Mouse (Mus musculus) midbrain, embryonic 12.5 days (tissue): ENCODE measurements around the gene Mturn. TPM values are rescaled to one million over a fixed set of nuclear protein-coding genes. Genes with fewer than 3 reads are reported as not detected.

Experiments used
- ATAC-seq: fragments of 200-750 bp; cut with Nextera tagmentation; 2 replicates; pipeline ENCODE4 v1.8.0; 2017; ENCODE audit warnings: low read depth, moderate TSS enrichment, moderate library complexity; ENCODE audit not compliant: low FRiP score
- H3K27ac ChIP-seq: fragments of 300-500 bp; sonication (generic); replicated peaks from 2 replicates; pipeline ENCODE4 v1.5.1; 2016; ENCODE audit warnings: mild to moderate bottlenecking
- H3K27me3 ChIP-seq: fragments of 300-500 bp; sonication (generic); 2 replicates; pipeline ENCODE4 v1.6.1; 2016; ENCODE audit warnings: mild to moderate bottlenecking
- H3K36me3 ChIP-seq: fragments of 300-500 bp; sonication (generic); 2 replicates; pipeline ENCODE4 v1.6.1; 2016
- H3K4me1 ChIP-seq: fragments of 300-500 bp; sonication (generic); 2 replicates; pipeline ENCODE4 v1.6.1; 2016
- H3K4me2 ChIP-seq: fragments of 300-500 bp; sonication (generic); replicated peaks from 2 replicates; pipeline ENCODE4 v1.6.1; 2016; ENCODE audit warnings: mild to moderate bottlenecking, moderate library complexity
- H3K4me3 ChIP-seq: fragments of 300-500 bp; sonication (generic); 2 replicates; pipeline ENCODE4 v1.5.1; 2016; ENCODE audit warnings: mild to moderate bottlenecking
- H3K9ac ChIP-seq: fragments of 300-500 bp; sonication (generic); replicated peaks from 2 replicates; pipeline ENCODE4 v1.6.1; 2016; ENCODE audit warnings: mild to moderate bottlenecking, moderate library complexity
- H3K9me3 ChIP-seq: fragments of 300-500 bp; sonication (generic); 2 replicates; pipeline ENCODE4 v1.6.1; 2016; ENCODE audit warnings: mild to moderate bottlenecking
- WGBS: fragments of 180-500 bp; shearing (Covaris S2); methylation state at CpG from one replicate; pipeline ENCODE4 v1.1.7; 2016; 5-methylcytosine and 5-hydroxymethylcytosine counted together
- polyA plus RNA-seq: library from polyadenylated mRNA; unstranded; fragments of >200 nt; fragmentation: Nextera tagmentation; extraction: Ambion mirVana; gene quantifications from 2 replicates; pipeline ENCODE4 v1.2.1, GENCODE M21; 2016

The Mturn gene
- polyA plus RNA-seq, 1 experiment from 2014 or later: 60.4 TPM

- no peak overlapping the region for H3K27ac ChIP-seq
- H3K4me1 ChIP-seq: peaks cover 8% of the 10 kb centered on the region
- no peaks in the 10 kb centered on the region for H3K27me3 ChIP-seq
- no peaks in the 10 kb centered on the region for H3K9me3 ChIP-seq
- 31% methylated on average over 13 of the region's 14 CpGs for WGBS
- H3K36me3 ChIP-seq: no peaks in the 10 kb centered on the region
- ATAC-seq: no peak
- H3K9ac ChIP-seq: no peak overlapping the region
- H3K4me3 ChIP-seq: no peak overlapping the region
- no peak overlapping the region for H3K4me2 ChIP-seq
These were observed 38.4 kb downstream of the Mturn start for GRCm38 (mm10) chr6:54719686-54720310.

- no peak for ATAC-seq
- H3K4me1 ChIP-seq: peaks cover 8% of the 10 kb centered on the region
- H3K36me3 ChIP-seq: no peaks in the 10 kb centered on the region
- 86% methylated on average over 9 of the region's 9 CpGs for WGBS
- H3K4me3 ChIP-seq: no peak overlapping the region
- H3K9ac ChIP-seq: no peak overlapping the region
- no peak overlapping the region for H3K4me2 ChIP-seq
- no peaks in the 10 kb centered on the region for H3K27me3 ChIP-seq
- 0 out of 2 replicates have a peak overlapping the region, but pooled peaks have one; percentile 20 for H3K27ac ChIP-seq
- no peaks in the 10 kb centered on the region for H3K9me3 ChIP-seq
These were observed 39.3 kb downstream of the Mturn start for GRCm38 (mm10) chr6:54720512-54721251.

GRCm38 (mm10) chr6:54721252-54721635, 39.8 kb downstream of the Mturn start:
- H3K27ac ChIP-seq: no peak overlapping the region
- no peak overlapping the region for H3K4me3 ChIP-seq
- H3K4me1 ChIP-seq: peaks cover 8% of the 10 kb centered on the region
- H3K4me2 ChIP-seq: no peak overlapping the region
- no peaks in the 10 kb centered on the region for H3K27me3 ChIP-seq
- H3K9ac ChIP-seq: no peak overlapping the region
- no peaks in the 10 kb centered on the region for H3K36me3 ChIP-seq
- H3K9me3 ChIP-seq: no peaks in the 10 kb centered on the region
- no peak for ATAC-seq
- WGBS: 90% methylated on average over 4 of the region's 4 CpGs

- Histone ChIP-seq H3K9me3 (no peaks in the 10 kb centered on the region), H3K36me3 (no peaks in the 10 kb centered on the region), H3K27ac (no peak overlapping the region), H3K27me3 (no peaks in the 10 kb centered on the region), H3K9ac (no peak overlapping the region), H3K4me1 (no peaks in the 10 kb centered on the region), H3K4me2 (no peak overlapping the region), H3K4me3 (no peak overlapping the region)
- no peak for ATAC-seq
- WGBS: 88% methylated on average over 6 of the region's 6 CpGs
These were observed 44.9 kb downstream of the Mturn start for GRCm38 (mm10) chr6:54726309-54726708.

GRCm38 (mm10) chr6:54726796-54727195, 45.4 kb downstream of the Mturn start:
- WGBS: 91% methylated on average over 6 of the region's 6 CpGs
- no peak overlapping the region for H3K9ac ChIP-seq
- H3K27me3 ChIP-seq: no peaks in the 10 kb centered on the region

GRCm38 (mm10) chr6:54727416-54727815, 46.0 kb downstream of the Mturn start:
- H3K27me3 ChIP-seq: no peaks in the 10 kb centered on the region
- no peak overlapping the region for H3K27ac ChIP-seq
- 87% methylated on average over 5 of the region's 5 CpGs for WGBS
- no peak overlapping the region for H3K4me3 ChIP-seq
- no peaks in the 10 kb centered on the region for H3K36me3 ChIP-seq
- ATAC-seq: no peak
- H3K4me2 ChIP-seq: no peak overlapping the region
- H3K9ac ChIP-seq: no peak overlapping the region
- H3K4me1 ChIP-seq: no peaks in the 10 kb centered on the region
- no peaks in the 10 kb centered on the region for H3K9me3 ChIP-seq

More at GRCm38 (mm10) chr6:54726796-54727195, 45.4 kb downstream of the Mturn start:
- ATAC-seq: no peak
- no peaks in the 10 kb centered on the region for H3K4me1 ChIP-seq
- no peak overlapping the region for H3K4me2 ChIP-seq
- H3K4me3 ChIP-seq: no peak overlapping the region
- no peak overlapping the region for H3K27ac ChIP-seq
- H3K9me3 ChIP-seq: no peaks in the 10 kb centered on the region
- H3K36me3 ChIP-seq: no peaks in the 10 kb centered on the region

GRCm38 (mm10) chr6:54729451-54730105, 48.2 kb downstream of the Mturn start:
- no peak overlapping the region for H3K4me2 ChIP-seq
- H3K9ac ChIP-seq: no peak overlapping the region
- ATAC-seq: no peak
- H3K36me3 ChIP-seq: no peaks in the 10 kb centered on the region
- no peak overlapping the region for H3K27ac ChIP-seq
- no peak overlapping the region for H3K4me3 ChIP-seq
- no peaks in the 10 kb centered on the region for H3K9me3 ChIP-seq
- H3K4me1 ChIP-seq: no peaks in the 10 kb centered on the region
- no peaks in the 10 kb centered on the region for H3K27me3 ChIP-seq
- 89% methylated on average over 2 of the region's 2 CpGs for WGBS

- no peak for ATAC-seq
- Histone ChIP-seq H3K9ac (no peak overlapping the region), H3K4me1 (no peaks in the 10 kb centered on the region), H3K4me2 (no peak overlapping the region), H3K4me3 (no peak overlapping the region), H3K36me3 (no peaks in the 10 kb centered on the region), H3K9me3 (no peaks in the 10 kb centered on the region), H3K27ac (no peak overlapping the region), H3K27me3 (no peaks in the 10 kb centered on the region)
- 87% methylated on average over 3 of the region's 3 CpGs for WGBS
These were observed 50.3 kb downstream of the Mturn start for GRCm38 (mm10) chr6:54731726-54732125.

GRCm38 (mm10) chr6:54732721-54733120, 51.3 kb downstream of the Mturn start:
- Histone ChIP-seq H3K4me1 (no peaks in the 10 kb centered on the region), H3K9ac (no peak overlapping the region), H3K27me3 (no peaks in the 10 kb centered on the region), H3K9me3 (no peaks in the 10 kb centered on the region), H3K4me3 (no peak overlapping the region), H3K27ac (no peak overlapping the region), H3K4me2 (no peak overlapping the region), H3K36me3 (no peaks in the 10 kb centered on the region)
- 82% methylated on average over 7 of the region's 7 CpGs for WGBS
- no peak for ATAC-seq

GRCm38 (mm10) chr6:54736126-54736525, 54.7 kb downstream of the Mturn start:
- H3K36me3 ChIP-seq: no peaks in the 10 kb centered on the region
- no peak overlapping the region for H3K4me3 ChIP-seq
- H3K9ac ChIP-seq: no peak overlapping the region
- no peaks in the 10 kb centered on the region for H3K9me3 ChIP-seq
- no peaks in the 10 kb centered on the region for H3K27me3 ChIP-seq
- WGBS: 74% methylated on average over 9 of the region's 9 CpGs
- no peak overlapping the region for H3K4me2 ChIP-seq
- ATAC-seq: no peak
- H3K27ac ChIP-seq: no peak overlapping the region
- no peaks in the 10 kb centered on the region for H3K4me1 ChIP-seq

- WGBS: 91% methylated on average over 3 of the region's 3 CpGs
- no peaks in the 10 kb centered on the region for H3K27me3 ChIP-seq
- no peak for ATAC-seq
- H3K4me2 ChIP-seq: no peak overlapping the region
- no peaks in the 10 kb centered on the region for H3K4me1 ChIP-seq
- no peak overlapping the region for H3K27ac ChIP-seq
- H3K4me3 ChIP-seq: no peak overlapping the region
- H3K9ac ChIP-seq: no peak overlapping the region
- H3K36me3 ChIP-seq: no peaks in the 10 kb centered on the region
- H3K9me3 ChIP-seq: no peaks in the 10 kb centered on the region
These were observed 55.8 kb downstream of the Mturn start for GRCm38 (mm10) chr6:54737255-54737654.

GRCm38 (mm10) chr6:54737684-54738083, 56.3 kb downstream of the Mturn start:
- Histone ChIP-seq H3K36me3 (no peaks in the 10 kb centered on the region), H3K9me3 (no peaks in the 10 kb centered on the region), H3K4me1 (no peaks in the 10 kb centered on the region), H3K27me3 (no peaks in the 10 kb centered on the region), H3K4me2 (no peak overlapping the region), H3K9ac (no peak overlapping the region), H3K4me3 (no peak overlapping the region), H3K27ac (no peak overlapping the region)
- WGBS: 88% methylated on average over 3 of the region's 3 CpGs
- ATAC-seq: no peak
